ENCODE assay signal across 10 mouse cellular contexts in genomic region chr17:6816151-6816550, GRCm38 (mm10). TPM values are rescaled to one million over a fixed set of nuclear protein-coding genes. Genes with fewer than 3 reads are reported as not detected.
DNase-seq lines count a peak whose midpoint lies in the region; ATAC-seq lines count a peak whose summit lies in the region.
"Had no signal": no experiment of that assay in that cellular context is flagged by ENCODE, and none has a peak within 500 bp of the region (broad histone marks: within the 10 kb centered on the region; RNA-seq: fewer than 3 reads in every experiment).

No protein-coding gene starts in this region.

- peak; percentile 24 for DNase-seq in thymus, postnatal 14 days
- no peak for DNase-seq in thymus, postnatal 0 days (ENCODE audit: low spot score)
- DNase-seq in cerebellum, postnatal 14 days = no peak
- DNase-seq in layer of hippocampus, postnatal 36 days = no peak
- no peak for DNase-seq in adrenal gland, postnatal 10 days
- DNase-seq: cerebellum, postnatal 25 days; kidney, adult 9 months had no signal

- peak; percentile 37 to 51; a peak in 2 of 4 replicates for ATAC-seq in hematopoietic stem cell, adult 5-6 weeks (replicated peaks in 1 of 2; ENCODE audit: insufficient read depth in 1 of 2, low FRiP score in 2 of 2, low TSS enrichment in 1 of 2, low read depth in 1 of 2, poor library complexity in 2 of 2, severe bottlenecking in 2 of 2)
- peak; percentile 96 for ATAC-seq in monocyte, adult 5-6 weeks (replicated peaks; ENCODE audit: insufficient number of reproducible peaks, low FRiP score, low TSS enrichment, poor library complexity, severe bottlenecking)
- ATAC-seq in erythroid progenitor cell, adult 5-6 weeks (replicated peaks; ENCODE audit: low FRiP score, poor library complexity, severe bottlenecking) = no peak

RNA-seq across cellular contexts. Expression of gene Ezr, which starts 33.6 kb away (rescaled TPM):
- 385 and 387 TPM in 2 replicates for polyA plus RNA-seq in thymus, postnatal 0 days (2015; fragmentation: Nextera tagmentation; extraction: Ambion mirVana)
- 130 and 159 TPM in 2 replicates for total RNA-seq in hematopoietic stem cell, adult 5-6 weeks (2017)
- 389 to 480 TPM (median 421 TPM) in 3 replicates for total RNA-seq in monocyte, adult 5-6 weeks (2017)
- 10 to 100 TPM; 41.7 to 50.5 TPM for total RNA-seq in layer of hippocampus, postnatal 36 days (2021)
- 59.5 and 69.6 TPM in 2 replicates for total RNA-seq in erythroid progenitor cell, adult 5-6 weeks (2015; ENCODE audit: low replicate concordance)
- 196 and 254 TPM in 2 replicates for total RNA-seq in erythroid progenitor cell, adult 5-6 weeks (2017; ENCODE audit: low replicate concordance)
- 10 to 100 TPM; 18.2 to 21.2 TPM for total RNA-seq in adrenal gland, postnatal 10 days (2021)
